Mouse (Mus musculus) cerebellum, adult 2 months (tissue): Measurements from ENCODE around the gene Slc16a14.

Experiments
- CTCF ChIP-seq: fragments of 200-500 bp; IDR thresholded peaks from 2 replicates; pipeline ENCODE4 v1.5.1; 2011; ENCODE audit warnings: low read depth, mild to moderate bottlenecking, control low read depth, low read length, moderate library complexity, borderline replicate concordance; ENCODE audit not compliant: insufficient read depth
- POLR2A ChIP-seq: fragments of 200-500 bp; IDR thresholded peaks from 2 replicates; pipeline ENCODE4 v1.6.1; 2011; ENCODE audit warnings: low read length, control low read depth, borderline replicate concordance; ENCODE audit not compliant: insufficient read depth

GRCm38 (mm10) chr1:84933472-84934150, 1.3 kb downstream of the Slc16a14 start:
- peak; percentile 80 for TF ChIP-seq CTCF
- TF ChIP-seq POLR2A: no peak
